Mouse (Mus musculus) liver, adult 2 months (tissue): ENCODE results near the gene Atat1. TPM values are rescaled to one million over a fixed set of nuclear protein-coding genes. Genes with fewer than 3 reads are reported as not detected.

Experiments
- DNase-seq: peaks from one replicate; pipeline ENCODE4 v3.0.0-alpha.2; 2011; ENCODE audit warnings: low read depth, low spot score; ENCODE audit errors: extremely low read depth
- H3K27ac ChIP-seq: fragments of 200-500 bp; replicated peaks from 2 replicates; pipeline ENCODE4 v1.5.1; 2012; ENCODE audit warnings: low read depth, mild to moderate bottlenecking, control low read depth, inconsistent platforms, low read length; ENCODE audit not compliant: insufficient read depth
- H3K27me3 ChIP-seq: fragments of 200-500 bp; 2 replicates; pipeline ENCODE4 v1.6.1; 2012; ENCODE audit warnings: mild to moderate bottlenecking, moderate library complexity, low read length, inconsistent platforms; ENCODE audit not compliant: control insufficient read depth, insufficient read depth
- H3K36me3 ChIP-seq: fragments of 200-500 bp; 2 replicates; pipeline ENCODE4 v1.6.1; 2012; ENCODE audit warnings: low read length, inconsistent platforms; ENCODE audit not compliant: control insufficient read depth, insufficient read depth
- H3K4me1 ChIP-seq: fragments of 200-500 bp; 2 replicates; pipeline ENCODE4 v1.6.1; 2011; ENCODE audit warnings: low read length; ENCODE audit not compliant: control insufficient read depth, insufficient read depth
- H3K4me3 ChIP-seq: fragments of 200-500 bp; 2 replicates; pipeline ENCODE4 v1.5.1; 2011; ENCODE audit warnings: low read depth, mild to moderate bottlenecking, control low read depth, low read length, moderate library complexity; ENCODE audit not compliant: insufficient read depth
- H3K79me2 ChIP-seq: fragments of 200-500 bp; 2 replicates; pipeline ENCODE4 v1.6.1; 2012; ENCODE audit warnings: inconsistent platforms, mild to moderate bottlenecking, low read length, moderate library complexity; ENCODE audit not compliant: control insufficient read depth, insufficient read depth
- H3K9ac ChIP-seq: fragments of 200-500 bp; 2 replicates; pipeline ENCODE4 v1.6.1; 2012; ENCODE audit warnings: low read depth, mild to moderate bottlenecking, control low read depth, inconsistent platforms, low read length
- CTCF ChIP-seq: fragments of 200-500 bp; IDR thresholded peaks from 2 replicates; pipeline ENCODE4 v1.5.1; 2011; ENCODE audit warnings: low read depth, low read length, control low read depth
- POLR2A ChIP-seq: fragments of 200-500 bp; IDR thresholded peaks from 2 replicates; pipeline ENCODE4 v1.6.1; 2011; ENCODE audit warnings: low read length, control low read depth; ENCODE audit not compliant: insufficient read depth; ENCODE audit errors: extremely low read depth
- WGBS: fragments of 180-500 bp; shearing (Covaris S2); methylation state at CpG from one replicate; pipeline ENCODE4 v1.1.7; 2018; 5-methylcytosine and 5-hydroxymethylcytosine counted together
- polyA plus RNA-seq: library from polyadenylated mRNA; depleted of rRNA; stranded (reverse); fragments of >200 nt; gene quantifications from 2 replicates; pipeline ENCODE4 v1.2.3, GENCODE M21; 2012
- total RNA-seq: library from RNA; depleted of rRNA; stranded (reverse); fragments of >200 nt; gene quantifications from 2 replicates; pipeline ENCODE4 v1.2.3, GENCODE M21; 2014

The Atat1 gene
- total and polyA plus RNA-seq, 2 experiments: 12.1 to 47.5 TPM

- 47% methylated on average over 7 of the region's 7 CpGs for WGBS
Observed at GRCm38 (mm10) chr17:35868961-35869345, 40.9 kb downstream of the Atat1 start.

DNA sequence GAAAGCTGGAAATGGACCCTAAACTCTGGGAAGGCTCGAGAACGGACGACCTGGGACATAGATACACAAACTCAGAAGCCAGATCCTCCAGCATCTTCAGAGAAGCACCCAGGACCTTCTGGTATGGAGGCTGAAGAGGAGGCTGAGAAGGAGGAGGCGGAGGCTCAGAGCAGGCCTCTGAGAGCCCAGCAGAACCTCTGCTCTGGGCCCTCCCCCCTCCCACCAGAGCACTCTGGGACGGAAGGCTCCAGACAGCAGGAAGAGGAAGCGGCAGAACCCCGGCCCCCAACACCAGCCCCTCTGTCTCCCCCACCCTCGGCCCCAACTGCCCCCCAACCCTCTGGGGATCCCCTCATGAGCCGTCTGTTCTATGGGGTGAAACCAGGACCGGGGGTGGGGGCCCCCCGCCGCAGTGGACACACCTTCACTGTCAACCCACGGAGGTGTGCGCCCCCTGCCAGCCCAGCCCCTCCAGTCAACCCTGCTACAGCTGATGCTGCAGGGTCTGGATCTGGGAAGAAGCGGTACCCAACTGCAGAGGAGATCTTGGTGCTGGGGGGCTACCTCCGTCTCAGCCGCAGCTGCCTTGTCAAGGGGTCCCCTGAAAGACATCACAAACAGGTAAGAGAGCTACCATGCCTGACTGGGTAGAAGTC, 41.6 kb downstream of the Atat1 start:
- peak; percentile 10 for DNase-seq
- no peaks in the 10 kb centered on the region for H3K36me3 ChIP-seq
- TF ChIP-seq CTCF (no peak), POLR2A (no peak)
- H3K27ac ChIP-seq: peak overlapping the region; percentile 84
- peaks cover 6% of the 10 kb centered on the region; the same call in 1 of the 2 replicates for H3K27me3 ChIP-seq
- no peaks in the 10 kb centered on the region for H3K79me2 ChIP-seq
- WGBS: 54% methylated on average over 17 of the region's 17 CpGs
- peak overlapping the region; percentile 77 for H3K4me3 ChIP-seq
- peaks cover 6% of the 10 kb centered on the region for H3K4me1 ChIP-seq
- peak overlapping the region; percentile 87 for H3K9ac ChIP-seq

More at GRCm38 (mm10) chr17:35868961-35869345, 40.9 kb downstream of the Atat1 start:
- TF ChIP-seq POLR2A (no peak), CTCF (no peak)
- Histone ChIP-seq H3K27ac (peak overlapping the region; percentile 84), H3K4me1 (peaks cover 6% of the 10 kb centered on the region), H3K79me2 (no peaks in the 10 kb centered on the region), H3K36me3 (no peaks in the 10 kb centered on the region), H3K9ac (peak overlapping the region; percentile 53; the same call in 1 of the 2 replicates), H3K4me3 (peak overlapping the region; percentile 77), H3K27me3 (peaks cover 6% of the 10 kb centered on the region; the same call in 1 of the 2 replicates)
- DNase-seq: no peak

DNA sequence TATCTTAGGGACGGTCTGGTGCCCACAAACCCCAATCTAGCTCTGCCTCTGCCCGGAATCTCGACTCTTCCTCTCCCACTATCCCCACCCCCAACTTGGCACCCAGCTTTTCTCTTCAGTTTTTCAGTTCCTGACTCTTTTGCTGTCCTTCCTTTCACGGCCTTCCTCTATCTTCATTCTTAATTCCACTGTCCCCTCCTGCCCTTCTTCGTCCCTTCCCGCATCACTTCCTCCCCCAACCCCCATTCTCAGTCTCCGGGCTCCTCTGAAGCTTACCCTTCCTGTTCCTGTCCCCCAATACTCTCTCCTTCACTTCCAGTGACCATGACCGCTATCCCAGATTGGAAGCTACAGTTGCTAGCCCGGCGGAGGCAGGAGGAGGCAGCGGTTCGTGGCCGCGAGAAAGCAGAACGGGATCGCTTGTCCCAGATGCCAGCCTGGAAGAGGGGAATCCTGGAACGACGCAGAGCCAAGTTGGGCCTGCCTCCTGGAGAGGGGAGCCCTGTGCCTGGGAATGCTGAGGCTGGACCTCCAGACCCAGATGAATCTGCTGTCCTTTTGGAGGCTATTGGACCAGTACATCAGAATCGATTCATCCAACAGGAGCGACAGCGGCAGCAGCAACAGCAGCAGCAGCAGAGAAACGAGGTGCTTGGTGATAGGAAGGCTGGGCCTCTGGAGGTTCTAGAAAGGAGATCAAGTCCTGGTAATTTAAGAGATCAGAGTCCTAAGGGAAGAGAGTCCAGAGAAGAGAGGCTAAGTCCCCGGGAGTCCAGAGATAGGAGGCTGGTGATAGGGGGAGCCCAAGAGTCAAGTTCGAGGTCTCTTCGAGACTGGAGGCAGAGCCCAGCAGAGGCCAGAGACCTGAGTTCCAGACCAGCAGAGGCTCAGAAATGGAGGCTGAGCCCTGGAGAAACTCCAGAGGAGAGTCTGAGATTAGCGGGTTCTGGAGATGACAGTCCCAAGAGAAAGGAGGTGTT, 42.7 kb downstream of the Atat1 start:
- 28% methylated on average over 26 of the region's 26 CpGs for WGBS
- TF ChIP-seq POLR2A (no peak), CTCF (peak; percentile 33; the same call in 1 of the 2 replicates)
- Histone ChIP-seq H3K79me2 (no peaks in the 10 kb centered on the region), H3K9ac (peak overlapping the region; percentile 78), H3K27me3 (peaks cover 6% of the 10 kb centered on the region; the same call in 1 of the 2 replicates), H3K4me3 (peak overlapping the region; percentile 77), H3K4me1 (peaks cover 6% of the 10 kb centered on the region), H3K27ac (peak overlapping the region; percentile 65), H3K36me3 (no peaks in the 10 kb centered on the region)
- peak; percentile 24 for DNase-seq

- TF ChIP-seq POLR2A: 0 out of 2 replicates have a peak, but pooled peaks have one; percentile 5
- no peak for TF ChIP-seq CTCF
- Histone ChIP-seq H3K4me3 (peak overlapping the region; percentile 77), H3K27ac (peak overlapping the region; percentile 65), H3K79me2 (no peaks in the 10 kb centered on the region), H3K9ac (peak overlapping the region; percentile 78), H3K4me1 (peaks cover 6% of the 10 kb centered on the region), H3K36me3 (no peaks in the 10 kb centered on the region), H3K27me3 (peaks cover 6% of the 10 kb centered on the region; the same call in 1 of the 2 replicates)
- no peak for DNase-seq
- 2% methylated on average over 38 of the region's 38 CpGs for WGBS
Observed at GRCm38 (mm10) chr17:35866281-35866831, 43.5 kb downstream of the Atat1 start.

GRCm38 (mm10) chr17:35865481-35866280, 44.2 kb downstream of the Atat1 start, which contains the start of gene Ppp1r18:
Gene Ppp1r18, plus strand, starts transcription at chr17:35865593.
- Histone ChIP-seq H3K4me1 (peaks cover 6% of the 10 kb centered on the region), H3K27me3 (peaks cover 6% of the 10 kb centered on the region; the same call in 1 of the 2 replicates), H3K36me3 (no peaks in the 10 kb centered on the region), H3K79me2 (no peaks in the 10 kb centered on the region), H3K27ac (peak within 1 kb of the TSS; percentile 65), H3K4me3 (peak within 1 kb of the TSS; percentile 77), H3K9ac (peak within 1 kb of the TSS; percentile 78)
- DNase-seq: no peak
- no peak for TF ChIP-seq CTCF
- WGBS: 3% methylated on average over 48 of the region's 48 CpGs
